Mouse (Mus musculus) stomach, embryonic 16.5 days (tissue): ENCODE measurements at regions not wholly inside any gene's neighbourhood (a gene's known extent, or its start where the extent isn't known, plus 50 kb on each side); places are given as distances from the start of the nearest gene placed in this dataset.

ENCODE experiments used
- ATAC-seq: fragments of 200-750 bp; cut with Nextera tagmentation; 2 replicates; pipeline ENCODE4 v1.8.0; 2017; ENCODE audit warnings: moderate number of reproducible peaks, moderate TSS enrichment; ENCODE audit not compliant: insufficient read depth, low FRiP score
- H3K27ac ChIP-seq: fragments of 300-500 bp; sonication (generic); 2 replicates; pipeline ENCODE4 v1.5.1; 2014; ENCODE audit warnings: low read length
- H3K27me3 ChIP-seq: fragments of 300-500 bp; sonication (generic); 2 replicates; pipeline ENCODE4 v1.6.1; 2014; ENCODE audit warnings: low read length, control low read depth, mixed read lengths; ENCODE audit not compliant: control insufficient read depth, insufficient read depth
- H3K36me3 ChIP-seq: fragments of 300-500 bp; sonication (generic); 2 replicates; pipeline ENCODE4 v1.6.1; 2014; ENCODE audit warnings: low read length; ENCODE audit not compliant: control insufficient read depth, insufficient read depth
- H3K4me1 ChIP-seq: fragments of 300-500 bp; sonication (generic); 2 replicates; pipeline ENCODE4 v1.6.1; 2014; ENCODE audit warnings: low read length, control low read depth, mixed read lengths; ENCODE audit not compliant: control insufficient read depth, insufficient read depth
- H3K4me2 ChIP-seq: fragments of 300-500 bp; sonication (generic); 2 replicates; pipeline ENCODE4 v1.6.1; 2014; ENCODE audit warnings: low read depth, low read length, mixed read lengths
- H3K4me3 ChIP-seq: fragments of 300-500 bp; sonication (generic); replicated peaks from 2 replicates; pipeline ENCODE4 v1.5.1; 2014; ENCODE audit warnings: mild to moderate bottlenecking, low read length
- H3K9ac ChIP-seq: fragments of 300-500 bp; sonication (generic); 2 replicates; pipeline ENCODE4 v1.6.1; 2014; ENCODE audit warnings: low read length
- H3K9me3 ChIP-seq: fragments of 300-500 bp; sonication (generic); replicated peaks from 2 replicates; pipeline ENCODE4 v1.6.1; 2016; ENCODE audit warnings: low read length, control low read depth; ENCODE audit not compliant: control insufficient read depth
- WGBS: fragments of 180-500 bp; shearing (Covaris S2); extraction: QIAGEN DNeasy Blood & Tissue Kit; methylation state at CpG from one replicate; pipeline ENCODE4 v1.1.7; 2014; 5-methylcytosine and 5-hydroxymethylcytosine counted together

DNA sequence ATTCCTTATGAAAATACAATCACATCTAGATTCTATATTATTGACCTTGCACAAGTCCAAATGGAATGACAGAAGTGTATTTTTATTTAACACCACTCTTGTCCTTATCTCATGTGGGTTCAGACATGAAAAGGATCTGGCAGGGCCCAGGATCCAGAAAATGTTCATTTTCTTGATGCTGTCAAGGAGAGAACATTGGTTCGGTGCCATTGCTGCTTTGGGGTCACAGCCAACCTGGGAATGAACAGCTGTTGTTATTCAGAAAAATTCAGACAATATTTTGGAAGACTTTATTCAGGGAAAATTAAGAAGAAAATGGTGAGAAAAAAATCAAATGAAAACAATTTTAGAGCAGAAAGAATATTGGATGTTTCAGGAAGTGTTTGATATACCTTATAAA is 590.0 kb downstream of the Iqcm start:
- Histone ChIP-seq H3K36me3 (no peaks in the 10 kb centered on the region), H3K27ac (no peak overlapping the region), H3K9me3 (no peaks in the 10 kb centered on the region), H3K9ac (no peak overlapping the region), H3K27me3 (no peaks in the 10 kb centered on the region), H3K4me1 (no peaks in the 10 kb centered on the region), H3K4me2 (no peak overlapping the region), H3K4me3 (no peak overlapping the region)
- 43% methylated on average over 1 of the region's 1 CpGs for WGBS
- no peak for ATAC-seq

GRCm38 (mm10) chr8:76052003-76052402 is 603.5 kb downstream of the Iqcm start:
- 74% methylated on average over 4 of the region's 4 CpGs for WGBS
- no peak for ATAC-seq
- no peaks in the 10 kb centered on the region for H3K27me3 ChIP-seq
- no peak overlapping the region for H3K4me3 ChIP-seq
- H3K9ac ChIP-seq: no peak overlapping the region
- H3K4me2 ChIP-seq: no peak overlapping the region
- H3K27ac ChIP-seq: no peak overlapping the region
- H3K36me3 ChIP-seq: no peaks in the 10 kb centered on the region
- H3K9me3 ChIP-seq: no peaks in the 10 kb centered on the region
- H3K4me1 ChIP-seq: no peaks in the 10 kb centered on the region

- no peaks in the 10 kb centered on the region for H3K27me3 ChIP-seq
- H3K9ac ChIP-seq: no peak overlapping the region
- no peaks in the 10 kb centered on the region for H3K4me1 ChIP-seq
- H3K4me3 ChIP-seq: no peak overlapping the region
- ATAC-seq: no peak
- H3K4me2 ChIP-seq: no peak overlapping the region
- WGBS: 10% methylated on average over 2 of the region's 2 CpGs
- no peaks in the 10 kb centered on the region for H3K36me3 ChIP-seq
- no peak overlapping the region for H3K27ac ChIP-seq
- no peaks in the 10 kb centered on the region for H3K9me3 ChIP-seq
Observed at GRCm38 (mm10) chr8:76067721-76068120, 619.2 kb downstream of the Iqcm start.

GRCm38 (mm10) chr8:76072671-76073351 is 624.3 kb downstream of the Iqcm start:
- H3K4me1 ChIP-seq: no peaks in the 10 kb centered on the region
- no peak overlapping the region for H3K9ac ChIP-seq
- no peaks in the 10 kb centered on the region for H3K9me3 ChIP-seq
- no peak overlapping the region for H3K4me2 ChIP-seq
- no peak overlapping the region for H3K27ac ChIP-seq
- ATAC-seq: no peak
- H3K4me3 ChIP-seq: no peak overlapping the region
- H3K27me3 ChIP-seq: no peaks in the 10 kb centered on the region
- 62% methylated on average over 3 of the region's 3 CpGs for WGBS
- no peaks in the 10 kb centered on the region for H3K36me3 ChIP-seq

DNA sequence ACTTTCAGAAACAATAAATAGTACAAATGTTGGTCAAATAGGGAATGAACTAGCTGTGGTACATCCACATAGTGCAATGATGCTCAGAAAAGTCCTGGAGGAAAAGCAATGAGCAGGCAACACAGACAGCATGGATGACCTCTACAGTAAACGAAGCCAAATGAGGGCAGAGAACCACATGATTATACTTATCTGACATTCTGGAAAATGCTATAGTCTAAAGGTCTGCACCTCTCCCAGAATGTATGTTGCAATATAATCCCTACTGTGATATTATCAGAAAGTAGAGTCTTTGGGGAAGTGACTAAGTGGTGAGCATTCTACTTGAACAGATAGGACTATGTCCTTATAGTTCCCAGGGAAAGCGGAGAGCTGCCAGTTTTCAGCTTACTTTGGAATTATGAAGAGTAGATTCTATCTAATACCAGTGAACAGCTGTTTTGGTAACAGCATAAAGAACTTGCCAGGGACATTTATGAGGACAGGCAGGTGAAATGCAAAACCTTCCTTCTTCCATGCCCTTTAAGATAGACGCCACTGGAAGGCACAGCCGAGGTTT is 672.2 kb downstream of the Iqcm start:
- ATAC-seq: no peak
- no peak overlapping the region for H3K4me2 ChIP-seq

DNA sequence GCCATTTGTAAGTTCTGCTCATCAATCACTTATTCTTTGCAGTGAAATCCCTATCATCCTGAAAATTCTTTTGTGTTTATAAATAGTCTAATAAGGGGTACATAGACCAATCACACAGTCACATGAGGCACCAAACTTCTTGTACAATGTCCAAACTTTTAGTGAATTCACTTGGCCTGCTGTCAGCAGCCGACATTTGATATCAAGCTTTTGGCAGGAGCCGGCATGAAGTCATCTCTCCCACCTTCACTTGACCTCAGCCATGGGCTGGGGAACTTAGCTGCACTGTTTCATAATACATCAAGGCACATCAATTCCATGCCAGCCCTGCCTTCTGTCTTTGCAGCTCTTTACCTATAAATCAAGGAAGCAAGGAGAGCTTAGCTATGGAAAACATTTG is 679.0 kb downstream of the Iqcm start:
- 35% methylated on average over 2 of the region's 2 CpGs for WGBS

More for the DNA sequence above, 672.2 kb downstream of the Iqcm start:
- Histone ChIP-seq H3K9ac (no peak overlapping the region), H3K4me1 (no peaks in the 10 kb centered on the region), H3K9me3 (no peaks in the 10 kb centered on the region), H3K27ac (no peak overlapping the region), H3K4me3 (no peak overlapping the region), H3K27me3 (no peaks in the 10 kb centered on the region), H3K36me3 (no peaks in the 10 kb centered on the region)
- WGBS: 78% methylated on average over 4 of the region's 4 CpGs

GRCm38 (mm10) chr8:76137219-76137618 is 688.7 kb downstream of the Iqcm start:
- Histone ChIP-seq H3K4me1 (no peaks in the 10 kb centered on the region), H3K4me2 (no peak overlapping the region), H3K4me3 (no peak overlapping the region), H3K36me3 (no peaks in the 10 kb centered on the region), H3K27ac (no peak overlapping the region), H3K9me3 (no peaks in the 10 kb centered on the region), H3K27me3 (no peaks in the 10 kb centered on the region), H3K9ac (no peak overlapping the region)
- 67% methylated on average over 4 of the region's 4 CpGs for WGBS
- no peak for ATAC-seq

More for the DNA sequence above, 679.0 kb downstream of the Iqcm start:
- Histone ChIP-seq H3K9me3 (no peaks in the 10 kb centered on the region), H3K27ac (no peak overlapping the region), H3K4me3 (no peak overlapping the region), H3K9ac (no peak overlapping the region), H3K4me2 (no peak overlapping the region), H3K27me3 (no peaks in the 10 kb centered on the region), H3K36me3 (no peaks in the 10 kb centered on the region), H3K4me1 (no peaks in the 10 kb centered on the region)
- ATAC-seq: no peak

- no peaks in the 10 kb centered on the region for H3K36me3 ChIP-seq
- H3K4me1 ChIP-seq: no peaks in the 10 kb centered on the region
- H3K4me2 ChIP-seq: no peak overlapping the region
- ATAC-seq: no peak
- H3K9me3 ChIP-seq: no peaks in the 10 kb centered on the region
- no peaks in the 10 kb centered on the region for H3K27me3 ChIP-seq
- H3K27ac ChIP-seq: no peak overlapping the region
- WGBS: 19% methylated on average over 4 of the region's 4 CpGs
- H3K9ac ChIP-seq: no peak overlapping the region
- H3K4me3 ChIP-seq: no peak overlapping the region
Observed at GRCm38 (mm10) chr8:76148681-76149080, 700.2 kb downstream of the Iqcm start.

GRCm38 (mm10) chr8:76182520-76182919 is 716.7 kb upstream of the Nr3c2 start:
- no peak for ATAC-seq
- Histone ChIP-seq H3K27ac (no peak overlapping the region), H3K36me3 (no peaks in the 10 kb centered on the region), H3K4me3 (no peak overlapping the region), H3K9me3 (no peaks in the 10 kb centered on the region), H3K9ac (no peak overlapping the region), H3K4me2 (no peak overlapping the region), H3K27me3 (no peaks in the 10 kb centered on the region), H3K4me1 (no peaks in the 10 kb centered on the region)
- 84% methylated on average over 3 of the region's 3 CpGs for WGBS
